Mouse (Mus musculus): ENCODE results near the gene Wfdc2. TPM values are rescaled to one million over a fixed set of nuclear protein-coding genes. Genes with fewer than 3 reads are reported as not detected.
"Not testable (repeated sequence)": the region's sequence is repeated elsewhere in the genome, so short reads cannot be mapped to it uniquely, and the experiment has no call there.

Wfdc2 gene
- total RNA-seq, 2 experiments from 2014 or later, result not detected

DNA sequence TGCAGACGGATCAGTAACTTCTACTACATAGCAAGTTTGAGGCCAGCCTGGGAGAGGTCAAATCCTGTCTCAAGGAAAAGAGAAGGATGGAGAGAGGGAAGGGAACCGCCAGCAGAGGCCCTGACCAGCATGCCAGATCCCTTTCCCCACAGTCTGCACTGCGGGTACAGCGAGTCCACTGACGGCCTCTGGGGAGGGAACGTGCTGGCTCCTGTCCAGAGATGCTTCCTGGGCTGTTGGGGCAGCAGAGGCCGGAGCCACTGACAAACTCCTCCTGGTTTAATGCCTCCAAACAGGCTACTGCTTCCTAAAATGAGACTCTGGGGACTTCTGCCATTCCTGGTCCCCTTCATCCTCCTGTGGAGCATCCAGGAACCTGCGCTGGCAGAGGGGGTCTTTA, 51.3 kb downstream of the Wfdc2 start, which contains the start of the genes Wfdc6b and Wfdc8:
Gene Wfdc6b (plus strand): TSS at position 52 of the 400 bp plus-strand sequence.
Gene Wfdc8 (minus strand): TSS at position 156 of the 400 bp plus-strand sequence.
- not testable (repeated sequence) for ATAC-seq (replicated peaks; ENCODE audit: poor library complexity, severe bottlenecking)

- no peak for ATAC-seq (replicated peaks; ENCODE audit: poor library complexity, severe bottlenecking)
These were observed 53.2 kb downstream of the Wfdc2 start for GRCm38 (mm10) chr2:164615386-164615785.

Other genes with a start within 250 kb of the Wfdc2 start
- not detected in 2 replicates for gene Svs6, start 245.7 kb upstream of the Wfdc2 start, total RNA-seq (2014; fragmentation: Nextera tagmentation)
- not detected in 2 replicates for gene Svs6, start 245.7 kb upstream of the Wfdc2 start, total RNA-seq (2017)
- not detected in 2 replicates for gene Svs5, start 229.7 kb upstream of the Wfdc2 start, total RNA-seq (2014; fragmentation: Nextera tagmentation)
- not detected in 2 replicates for gene Svs5, start 229.7 kb upstream of the Wfdc2 start, total RNA-seq (2017)
- 228 and 251 TPM in 2 replicates for gene Slpi, start 173.3 kb upstream of the Wfdc2 start, total RNA-seq (2014; fragmentation: Nextera tagmentation)
- gene Slpi, start 173.3 kb upstream of the Wfdc2 start, total RNA-seq (2017), result 46.7 and 49.3 TPM in 2 replicates
- gene Rbpjl, start 159.3 kb upstream of the Wfdc2 start, total RNA-seq (2014; fragmentation: Nextera tagmentation), result not detected in 2 replicates
- not detected in 2 replicates for gene Rbpjl, start 159.3 kb upstream of the Wfdc2 start, total RNA-seq (2017)
- not detected in 2 replicates for gene Matn4, start 157.3 kb upstream of the Wfdc2 start, total RNA-seq (2014; fragmentation: Nextera tagmentation)
- not detected in 2 replicates for gene Matn4, start 157.3 kb upstream of the Wfdc2 start, total RNA-seq (2017)
- gene Sdc4, start 118.5 kb upstream of the Wfdc2 start, total RNA-seq (2014; fragmentation: Nextera tagmentation), result not detected in 2 replicates
- not detected in 2 replicates for gene Sdc4, start 118.5 kb upstream of the Wfdc2 start, total RNA-seq (2017)
- 30.4 and 35.3 TPM in 2 replicates for gene Sys1, start 105.4 kb upstream of the Wfdc2 start, total RNA-seq (2014; fragmentation: Nextera tagmentation)
- gene Sys1, start 105.4 kb upstream of the Wfdc2 start, total RNA-seq (2017), result 11.5 and 18.1 TPM in 2 replicates
- gene Gm20458, start 101.4 kb upstream of the Wfdc2 start, total RNA-seq (2014; fragmentation: Nextera tagmentation), result not detected in 2 replicates
- gene Gm20458, start 101.4 kb upstream of the Wfdc2 start, total RNA-seq (2017), result not detected in 2 replicates
- gene Trp53tg5, start 88.7 kb upstream of the Wfdc2 start, total RNA-seq (2014; fragmentation: Nextera tagmentation), result not detected in 2 replicates
- gene Trp53tg5, start 88.7 kb upstream of the Wfdc2 start, total RNA-seq (2017), result not detected in 2 replicates
- gene Dbndd2, start 76.3 kb upstream of the Wfdc2 start, total RNA-seq (2014; fragmentation: Nextera tagmentation), result 5.6 TPM in 1 of 2 replicates, not detected in the other
- gene Dbndd2, start 76.3 kb upstream of the Wfdc2 start, total RNA-seq (2017), result 0.46 and 0.95 TPM in 2 replicates
- 97.1 and 103 TPM in 2 replicates for gene Pigt, start 64.9 kb upstream of the Wfdc2 start, total RNA-seq (2014; fragmentation: Nextera tagmentation)
- 27.2 and 27.5 TPM in 2 replicates for gene Pigt, start 64.9 kb upstream of the Wfdc2 start, total RNA-seq (2017)
- not detected in 2 replicates for gene Spint3, start 11.0 kb downstream of the Wfdc2 start, total RNA-seq (2014; fragmentation: Nextera tagmentation)
- not detected in 2 replicates for gene Spint3, start 11.0 kb downstream of the Wfdc2 start, total RNA-seq (2017)
- not detected in 2 replicates for gene Wfdc6a, start 23.0 kb downstream of the Wfdc2 start, total RNA-seq (2014; fragmentation: Nextera tagmentation)
- not detected in 2 replicates for gene Wfdc6a, start 23.0 kb downstream of the Wfdc2 start, total RNA-seq (2017)
- gene Eppin, start 31.2 kb downstream of the Wfdc2 start, total RNA-seq (2014; fragmentation: Nextera tagmentation), result not detected in 2 replicates
- gene Eppin, start 31.2 kb downstream of the Wfdc2 start, total RNA-seq (2017), result not detected in 2 replicates
- gene Wfdc6b, start 51.1 kb downstream of the Wfdc2 start, total RNA-seq (2014; fragmentation: Nextera tagmentation), result not detected in 2 replicates
- not detected in 2 replicates for gene Wfdc6b, start 51.1 kb downstream of the Wfdc2 start, total RNA-seq (2017)
- not detected in 2 replicates for gene Wfdc8, start 51.2 kb downstream of the Wfdc2 start, total RNA-seq (2014; fragmentation: Nextera tagmentation)
- gene Wfdc8, start 51.2 kb downstream of the Wfdc2 start, total RNA-seq (2017), result not detected in 2 replicates
- gene Wfdc16, start 76.4 kb downstream of the Wfdc2 start, total RNA-seq (2014; fragmentation: Nextera tagmentation), result not detected in 2 replicates
- not detected in 2 replicates for gene Wfdc16, start 76.4 kb downstream of the Wfdc2 start, total RNA-seq (2017)
- not detected in 2 replicates for gene Wfdc10, start 93.6 kb downstream of the Wfdc2 start, total RNA-seq (2014; fragmentation: Nextera tagmentation)
- gene Wfdc10, start 93.6 kb downstream of the Wfdc2 start, total RNA-seq (2017), result not detected in 2 replicates
- gene Wfdc9, start 94.2 kb downstream of the Wfdc2 start, total RNA-seq (2014; fragmentation: Nextera tagmentation), result not detected in 2 replicates
- gene Wfdc9, start 94.2 kb downstream of the Wfdc2 start, total RNA-seq (2017), result not detected in 2 replicates
- not detected in 2 replicates for gene Wfdc11, start 111.7 kb downstream of the Wfdc2 start, total RNA-seq (2014; fragmentation: Nextera tagmentation)
- not detected in 2 replicates for gene Wfdc11, start 111.7 kb downstream of the Wfdc2 start, total RNA-seq (2017)
- gene Wfdc13, start 122.7 kb downstream of the Wfdc2 start, total RNA-seq (2014; fragmentation: Nextera tagmentation), result not detected in 2 replicates
- not detected in 2 replicates for gene Wfdc13, start 122.7 kb downstream of the Wfdc2 start, total RNA-seq (2017)
- not detected in 2 replicates for gene Spint4, start 136.1 kb downstream of the Wfdc2 start, total RNA-seq (2014; fragmentation: Nextera tagmentation)
- not detected in 2 replicates for gene Spint4, start 136.1 kb downstream of the Wfdc2 start, total RNA-seq (2017)
- not detected in 2 replicates for gene Spint5, start 152.9 kb downstream of the Wfdc2 start, total RNA-seq (2014; fragmentation: Nextera tagmentation)
- not detected in 2 replicates for gene Spint5, start 152.9 kb downstream of the Wfdc2 start, total RNA-seq (2017)
- gene Wfdc3, start 183.5 kb downstream of the Wfdc2 start, total RNA-seq (2014; fragmentation: Nextera tagmentation), result not detected in 2 replicates
- gene Wfdc3, start 183.5 kb downstream of the Wfdc2 start, total RNA-seq (2017), result not detected in 2 replicates
- gene Dnttip1, start 183.6 kb downstream of the Wfdc2 start, total RNA-seq (2014; fragmentation: Nextera tagmentation), result 31.1 and 36.9 TPM in 2 replicates
- gene Dnttip1, start 183.6 kb downstream of the Wfdc2 start, total RNA-seq (2017), result 21.5 and 27.3 TPM in 2 replicates
- 24.5 and 75.2 TPM in 2 replicates for gene Ube2c, start 207.5 kb downstream of the Wfdc2 start, total RNA-seq (2014; fragmentation: Nextera tagmentation)
- gene Ube2c, start 207.5 kb downstream of the Wfdc2 start, total RNA-seq (2017), result 112 and 138 TPM in 2 replicates
- gene Tnnc2, start 217.6 kb downstream of the Wfdc2 start, total RNA-seq (2014; fragmentation: Nextera tagmentation), result not detected in 2 replicates
- not detected in 2 replicates for gene Tnnc2, start 217.6 kb downstream of the Wfdc2 start, total RNA-seq (2017)
- gene Snx21, start 223.4 kb downstream of the Wfdc2 start, total RNA-seq (2014; fragmentation: Nextera tagmentation), result not detected in 2 replicates
- 0.17 and 0.77 TPM in 2 replicates for gene Snx21, start 223.4 kb downstream of the Wfdc2 start, total RNA-seq (2017)
- gene Acot8, start 242.5 kb downstream of the Wfdc2 start, total RNA-seq (2014; fragmentation: Nextera tagmentation), result 24.7 and 25.5 TPM in 2 replicates
- gene Acot8, start 242.5 kb downstream of the Wfdc2 start, total RNA-seq (2017), result 22.3 and 32.6 TPM in 2 replicates
- 2.7 and 4.1 TPM in 2 replicates for gene Zswim3, start 242.7 kb downstream of the Wfdc2 start, total RNA-seq (2014; fragmentation: Nextera tagmentation)
- gene Zswim3, start 242.7 kb downstream of the Wfdc2 start, total RNA-seq (2017), result 1.8 and 2.0 TPM in 2 replicates